Mouse (Mus musculus) T-cell, adult 66 days (primary cell): Measurements from ENCODE around the gene Sipa1. TPM values are rescaled to one million over a fixed set of nuclear protein-coding genes. Genes with fewer than 3 reads are reported as not detected.

Source experiments
- total RNA-seq, 2 experiments: library from RNA; stranded (reverse); gene quantifications; 3 replicates in 1 of 2; 4 replicates in 1 of 2; pipeline ENCODE4 v1.2.4; 2023

Gene Sipa1
- 100 to 1,000 TPM; 205 to 236 TPM for total RNA-seq

DNA sequence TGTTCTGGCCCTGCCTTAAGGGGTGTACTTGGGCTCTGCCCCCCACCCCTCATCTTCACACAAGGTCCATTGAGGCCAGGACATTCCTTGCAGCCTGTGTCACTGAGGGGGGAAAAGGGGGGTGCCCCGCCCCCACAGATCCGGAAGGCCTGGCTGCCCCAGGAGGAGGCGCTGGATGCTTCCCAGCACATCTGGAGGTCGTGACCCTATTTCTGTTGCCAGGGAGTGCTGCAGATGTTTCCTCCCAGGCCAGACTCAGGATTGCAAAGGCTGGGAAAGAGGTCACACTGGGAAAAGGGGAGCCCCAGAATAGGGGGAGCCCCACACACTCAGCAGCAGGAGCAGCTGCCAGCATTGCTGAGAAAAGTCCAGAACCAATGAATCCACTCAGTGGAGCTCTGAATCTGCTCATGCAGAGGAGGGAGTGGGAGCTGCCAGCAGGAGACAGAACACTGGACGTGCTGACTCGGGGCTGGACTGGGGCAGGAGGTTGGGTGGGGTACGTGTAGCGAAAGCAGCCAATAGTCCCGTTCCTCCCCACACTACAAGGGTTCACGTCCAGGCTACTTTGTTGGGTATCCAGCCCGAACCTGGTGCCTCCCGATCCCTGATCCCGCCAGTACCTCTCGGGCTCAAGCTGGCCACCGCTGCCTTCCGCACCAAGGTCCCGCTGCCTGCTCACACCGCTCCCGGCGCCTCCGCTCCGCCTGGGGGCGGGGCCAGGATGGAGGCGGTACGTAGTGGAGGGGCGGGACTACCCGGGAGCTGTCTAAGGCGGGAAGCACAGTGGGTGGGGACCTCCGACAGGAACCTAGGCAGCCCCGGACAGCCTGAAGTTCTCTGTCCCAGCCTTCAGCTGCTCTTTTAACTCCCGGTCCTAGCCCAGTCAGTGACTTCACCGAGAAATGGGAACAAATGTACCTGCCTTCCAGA is at the start of gene Sipa1:
Gene Sipa1, minus strand, starts transcription at position 727 of the 933 bp plus-strand sequence.

DNA sequence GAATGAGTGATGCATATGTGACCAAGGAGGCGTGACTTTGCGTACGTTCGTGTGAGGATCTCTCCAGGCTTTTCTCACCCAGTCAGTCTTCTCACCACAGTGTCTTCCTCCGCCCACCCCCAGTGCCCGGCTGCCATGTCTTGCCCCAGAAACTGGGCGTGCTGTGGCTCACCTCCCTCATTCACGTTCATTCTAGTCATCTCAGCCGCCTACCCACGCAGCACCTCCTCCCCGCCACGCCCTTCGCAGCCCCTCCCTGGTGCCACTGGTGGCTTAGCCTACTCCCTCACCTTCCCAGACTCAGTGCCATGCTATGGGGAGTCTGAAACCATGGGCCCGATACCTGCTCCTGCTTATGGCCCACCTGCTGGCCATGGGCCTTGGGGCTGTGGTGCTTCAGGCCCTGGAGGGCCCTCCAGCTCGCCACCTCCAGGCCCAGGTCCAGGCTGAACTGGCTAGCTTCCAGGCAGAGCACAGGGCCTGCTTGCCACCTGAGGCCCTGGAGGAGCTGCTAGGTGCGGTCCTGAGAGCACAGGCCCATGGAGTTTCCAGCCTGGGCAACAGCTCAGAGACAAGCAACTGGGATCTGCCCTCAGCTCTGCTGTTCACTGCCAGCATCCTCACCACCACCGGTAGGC is 40.8 kb upstream of the Sipa1 start, which contains the start of gene Kcnk7:
Gene Kcnk7, plus strand, starts transcription at position 205 of the 638 bp plus-strand sequence.

DNA sequence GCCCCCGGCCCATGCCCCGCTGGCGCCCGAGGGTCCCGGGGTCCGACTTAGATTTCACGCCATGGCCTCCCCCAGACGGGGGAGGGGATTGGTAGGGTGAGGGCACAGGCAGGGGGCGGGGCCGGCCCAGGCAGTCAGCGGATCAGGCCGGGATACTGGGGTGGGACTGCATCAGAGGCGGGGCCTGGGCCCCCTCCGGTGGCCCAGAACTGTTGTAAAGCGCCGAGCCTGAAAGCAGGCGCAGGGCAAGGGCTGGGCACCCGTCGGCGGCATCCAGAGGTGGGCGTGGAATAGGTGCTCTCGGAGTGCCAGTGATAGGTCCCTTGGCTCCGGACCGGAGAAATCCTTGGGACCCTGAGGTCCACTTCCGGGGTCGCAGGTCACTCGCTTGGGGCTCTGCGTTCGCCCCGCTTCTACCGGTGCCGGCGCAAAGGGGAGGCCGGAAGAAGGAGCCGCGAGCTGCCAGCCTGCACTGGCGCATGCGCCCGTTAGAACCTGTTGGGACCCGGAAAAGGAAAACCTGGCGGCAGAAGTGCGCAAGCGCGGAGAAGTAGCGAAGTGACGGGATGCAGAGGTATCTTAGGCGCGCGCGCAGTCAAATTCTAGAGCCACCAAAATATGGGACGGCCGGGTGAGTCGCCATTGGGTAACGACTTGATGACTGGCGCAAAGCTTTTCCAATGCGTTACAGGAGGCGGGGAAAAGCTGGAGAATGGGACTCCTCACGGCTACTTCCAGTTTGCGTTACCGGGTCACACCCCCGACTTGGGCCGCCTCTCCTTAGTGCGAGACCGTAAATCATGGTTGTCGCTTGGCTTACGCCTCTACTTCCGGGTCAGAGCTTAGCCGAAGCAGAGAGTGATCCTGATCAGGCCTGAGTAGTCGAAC is 24.9 kb upstream of the Sipa1 start, which contains the start of the genes Map3k11 and Pcnx3:
Gene Map3k11, plus strand, starts transcription at position 543 of the 888 bp plus-strand sequence.
Gene Pcnx3, minus strand, starts transcription at position 709 of the 888 bp plus-strand sequence.

DNA sequence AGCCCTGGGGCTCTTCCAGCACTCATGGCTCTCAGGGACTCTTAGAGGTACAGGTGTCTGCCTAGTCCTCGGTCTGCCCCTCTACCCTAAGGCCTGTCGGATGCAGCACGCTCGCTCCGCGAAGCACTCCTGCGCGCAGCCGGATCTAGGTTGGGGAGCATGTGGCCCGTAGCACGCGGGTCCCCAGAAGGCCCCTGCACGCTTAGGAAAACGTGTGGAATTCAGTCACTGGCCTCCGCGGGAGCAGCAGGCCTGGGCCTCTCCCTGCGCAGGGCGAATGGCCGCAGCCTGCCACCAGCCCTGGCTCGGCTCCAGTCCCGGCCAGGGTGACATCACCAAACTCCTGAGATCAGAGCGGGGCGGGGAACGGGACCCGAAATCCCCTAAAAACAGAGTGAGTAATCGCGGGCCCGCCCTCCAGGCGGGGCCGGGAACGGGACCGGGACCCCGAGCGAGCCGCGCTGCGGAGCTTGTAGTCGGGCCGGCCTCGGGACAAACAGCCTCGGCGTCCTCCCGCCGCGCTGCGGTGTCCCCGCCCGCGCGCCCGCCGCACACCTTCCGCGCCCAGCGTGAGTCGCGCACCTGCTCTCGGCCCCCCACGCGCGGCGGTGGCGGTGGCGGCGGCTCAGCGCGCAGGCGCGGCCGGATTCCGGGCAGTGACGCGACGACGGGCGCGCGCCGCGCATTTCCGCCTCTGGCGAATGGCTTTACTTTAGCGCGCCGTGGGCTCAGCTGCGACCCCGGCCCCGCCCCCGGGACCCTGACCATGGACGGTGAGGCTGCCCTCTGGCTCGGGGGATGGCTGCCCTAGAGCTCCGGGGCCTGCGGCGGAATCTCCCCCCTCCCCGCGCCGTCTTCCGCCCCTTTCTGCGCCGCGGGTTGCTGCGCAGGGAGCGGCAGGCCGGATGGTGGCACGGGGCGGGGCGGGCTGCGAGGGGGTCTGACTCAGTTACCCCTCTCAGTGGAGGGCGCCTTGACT is 26.1 kb downstream of the Sipa1 start, which contains the start of gene Rela:
Gene Rela, plus strand, starts transcription at position 415 of the 979 bp plus-strand sequence.

DNA sequence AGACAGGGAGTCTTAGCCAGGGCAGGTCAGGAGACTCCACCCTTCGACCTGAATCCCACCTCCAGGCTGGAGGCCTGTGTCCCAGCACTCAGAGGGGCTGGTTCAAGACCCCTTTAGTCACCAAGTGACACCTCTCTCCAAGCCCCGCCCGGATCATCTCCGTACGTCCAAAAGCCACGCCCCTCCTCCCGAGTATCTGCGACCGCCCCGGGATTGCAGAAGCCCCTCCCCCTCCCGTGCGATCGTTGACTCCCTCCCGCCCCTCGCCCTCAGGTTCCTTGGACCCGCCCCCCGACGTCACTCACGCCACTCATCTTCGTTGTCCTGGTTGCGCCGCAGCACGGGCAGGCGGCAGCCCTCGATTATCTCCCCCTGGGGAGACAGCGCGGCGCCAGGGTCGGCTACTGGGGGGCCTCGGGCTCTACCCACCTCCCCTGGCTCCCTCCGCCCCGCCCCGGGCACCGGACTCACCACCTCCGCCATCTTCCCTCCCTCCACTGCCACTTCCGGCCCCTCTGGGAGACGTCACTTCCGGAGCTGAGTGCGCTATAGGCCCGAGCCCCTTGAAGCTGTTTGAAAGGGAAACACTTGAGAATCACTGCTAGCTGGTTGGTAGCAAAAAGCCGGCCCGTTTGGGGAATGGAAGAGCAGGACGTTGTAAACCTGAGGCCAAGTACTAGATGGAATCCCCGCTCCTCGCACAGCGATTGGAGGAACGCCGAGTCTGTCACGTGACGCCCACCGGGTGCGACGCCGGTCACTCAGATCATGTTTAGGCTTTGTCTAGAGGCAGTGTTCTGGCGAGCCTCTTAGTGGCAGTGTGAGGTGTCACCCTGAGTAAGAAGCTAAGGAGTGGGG is 53.7 kb downstream of the Sipa1 start, which contains the start of gene Kat5:
Gene Kat5, minus strand, starts transcription at position 691 of the 858 bp plus-strand sequence.

DNA sequence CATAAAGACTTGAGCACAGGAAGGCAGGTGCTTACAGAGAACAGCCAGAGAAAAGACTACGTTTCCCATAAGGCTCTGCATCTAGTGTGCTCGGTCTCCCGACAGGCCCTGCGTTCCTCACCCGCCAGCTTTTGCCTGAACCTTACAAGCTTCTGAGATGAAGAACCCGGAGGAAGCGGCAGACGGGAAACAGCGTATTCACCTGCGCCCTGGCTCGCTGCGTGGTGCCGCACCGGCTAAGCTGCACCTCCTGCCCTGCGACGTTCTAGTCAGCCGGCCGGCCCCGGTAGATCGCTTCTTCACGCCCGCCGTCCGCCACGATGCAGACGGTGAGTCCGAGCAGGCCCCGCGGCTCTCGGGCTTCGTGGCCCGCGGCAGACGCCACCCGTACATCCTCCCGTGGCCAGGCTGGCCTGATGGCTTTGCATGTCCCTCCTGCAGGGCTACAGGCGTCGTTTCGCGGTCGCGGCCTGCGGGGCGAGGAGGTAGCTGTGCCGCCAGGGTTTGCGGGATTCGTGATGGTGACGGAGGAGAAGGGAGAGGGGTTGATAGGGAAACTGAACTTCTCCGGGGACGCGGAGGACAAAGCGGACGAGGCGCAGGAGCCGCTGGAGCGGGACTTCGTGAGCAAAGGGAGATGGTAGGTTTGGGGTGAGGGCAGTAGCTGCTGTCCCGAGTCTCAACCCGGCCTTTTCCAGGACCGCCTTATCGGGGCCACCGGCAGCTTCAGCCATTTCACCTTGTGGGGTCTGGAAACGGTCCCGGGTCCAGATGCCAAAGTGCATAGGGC is 61.6 kb downstream of the Sipa1 start, which contains the start of gene Rnaseh2c:
Gene Rnaseh2c, plus strand, starts transcription at position 122 of the 790 bp plus-strand sequence.

Other genes starting within 250 kb of the Sipa1 start
- gene Drap1, start 238.7 kb downstream of the Sipa1 start, total RNA-seq: 100 to 1,000 TPM; 176 to 179 TPM
- gene AI837181, start 238.6 kb downstream of the Sipa1 start, total RNA-seq: 10 to 100 TPM; 66.9 to 71.3 TPM
- gene Fosl1, start 216.2 kb downstream of the Sipa1 start, total RNA-seq: not detected
- gene Ccdc85b, start 205.8 kb downstream of the Sipa1 start, total RNA-seq: 1 to 10 TPM; 7.1 TPM
- 10 to 100 TPM; 85.7 to 89.0 TPM for gene Fibp, start 203.1 kb downstream of the Sipa1 start, total RNA-seq
- gene Ctsw, start 195.2 kb downstream of the Sipa1 start, total RNA-seq: 100 to 1,000 TPM; 168 to 233 TPM
- 1 to 10 TPM; 1.6 to 3.4 TPM for gene Efemp2, start 189.8 kb downstream of the Sipa1 start, total RNA-seq
- gene Mus81, start 175.3 kb downstream of the Sipa1 start, total RNA-seq: 10 to 100 TPM; 46.1 to 52.7 TPM
- gene Cfl1, start 173.3 kb downstream of the Sipa1 start, total RNA-seq: 1,000 to 10,000 TPM; 1,462 to 1,487 TPM
- 1 to 10 TPM; 2.1 to 2.6 TPM for gene 1700020D05Rik, start 159.9 kb downstream of the Sipa1 start, total RNA-seq
- 10 to 100 TPM in 1 of 2 experiments, 1 to 10 TPM in 1; 9.2 to 10.5 TPM for gene Snx32, start 153.2 kb downstream of the Sipa1 start, total RNA-seq
- not detected for gene Ovol1, start 103.1 kb downstream of the Sipa1 start, total RNA-seq
- gene Ap5b1, start 95.7 kb downstream of the Sipa1 start, total RNA-seq: 10 to 100 TPM; 25.5 to 26.2 TPM
- gene Rnaseh2c, start 61.8 kb downstream of the Sipa1 start, total RNA-seq: 100 to 1,000 TPM; 113 TPM
- 100 to 1,000 TPM; 120 to 134 TPM for gene Kat5, start 53.5 kb downstream of the Sipa1 start, total RNA-seq
- 100 to 1,000 TPM; 129 to 143 TPM for gene Rela, start 26.2 kb downstream of the Sipa1 start, total RNA-seq
- 10 to 100 TPM; 47.9 to 54.0 TPM for gene Map3k11, start 25.0 kb upstream of the Sipa1 start, total RNA-seq
- 100 to 1,000 TPM; 154 to 180 TPM for gene Pcnx3, start 25.2 kb upstream of the Sipa1 start, total RNA-seq
- gene Kcnk7, start 40.7 kb upstream of the Sipa1 start, total RNA-seq: 1 to 10 TPM; 1.1 to 1.3 TPM
- gene Ehbp1l1, start 62.6 kb upstream of the Sipa1 start, total RNA-seq: 10 to 100 TPM; 33.2 to 33.4 TPM
- 10 to 100 TPM; 33.5 to 40.3 TPM for gene Fam89b, start 65.9 kb upstream of the Sipa1 start, total RNA-seq
- gene Ltbp3, start 77.2 kb upstream of the Sipa1 start, total RNA-seq: not detected
- gene Scyl1, start 107.7 kb upstream of the Sipa1 start, total RNA-seq: 10 to 100 TPM; 77.1 to 92.3 TPM
- 100 to 1,000 TPM; 177 to 193 TPM for gene Frmd8, start 211.6 kb upstream of the Sipa1 start, total RNA-seq
- 10 to 100 TPM; 22.3 to 23.2 TPM for gene Slc25a45, start 214.1 kb upstream of the Sipa1 start, total RNA-seq
- 1 to 10 TPM; 4.9 to 6.1 TPM for gene Tigd3, start 230.4 kb upstream of the Sipa1 start, total RNA-seq
- gene Dpf2, start 249.3 kb upstream of the Sipa1 start, total RNA-seq: 100 to 1,000 TPM; 147 to 183 TPM